Mouse (Mus musculus) hindbrain, embryonic 15.5 days (tissue): Measurements from ENCODE around the gene Erc2. TPM values are rescaled to one million over a fixed set of nuclear protein-coding genes. Genes with fewer than 3 reads are reported as not detected.

Experiments
- ATAC-seq: fragments of 200-750 bp; cut with Nextera tagmentation; 2 replicates; pipeline ENCODE4 v1.8.0; 2017; ENCODE audit warnings: low read depth, moderate number of reproducible peaks, moderate TSS enrichment; ENCODE audit not compliant: low FRiP score
- H3K27ac ChIP-seq: fragments of 300-500 bp; sonication (generic); replicated peaks from 2 replicates; pipeline ENCODE4 v1.5.1; 2015; ENCODE audit warnings: mild to moderate bottlenecking, inconsistent platforms
- H3K27me3 ChIP-seq: fragments of 300-500 bp; sonication (generic); 2 replicates; pipeline ENCODE4 v1.6.1; 2015; ENCODE audit warnings: control low read depth, inconsistent platforms
- H3K36me3 ChIP-seq: fragments of 300-500 bp; sonication (generic); 2 replicates; pipeline ENCODE4 v1.6.1; 2015; ENCODE audit warnings: control low read depth, inconsistent platforms
- H3K4me1 ChIP-seq: fragments of 300-500 bp; sonication (generic); replicated peaks from 2 replicates; pipeline ENCODE4 v1.6.1; 2015; ENCODE audit warnings: control low read depth, inconsistent platforms
- H3K4me2 ChIP-seq: fragments of 300-500 bp; sonication (generic); 2 replicates; pipeline ENCODE4 v1.6.1; 2015; ENCODE audit warnings: moderate library complexity, mild to moderate bottlenecking, inconsistent platforms
- H3K4me3 ChIP-seq: fragments of 300-500 bp; sonication (generic); 2 replicates; pipeline ENCODE4 v1.5.1; 2015; ENCODE audit warnings: mild to moderate bottlenecking, inconsistent platforms
- H3K9ac ChIP-seq: fragments of 300-500 bp; sonication (generic); 2 replicates; pipeline ENCODE4 v1.6.1; 2015; ENCODE audit warnings: inconsistent platforms
- H3K9me3 ChIP-seq: fragments of 300-500 bp; sonication (generic); 2 replicates; pipeline ENCODE4 v1.6.1; 2016; ENCODE audit warnings: control low read depth, inconsistent platforms
- WGBS: fragments of 180-500 bp; shearing (Covaris S2); methylation state at CpG from one replicate; pipeline ENCODE4 v1.1.7; 2015; 5-methylcytosine and 5-hydroxymethylcytosine counted together
- polyA plus RNA-seq: library from polyadenylated mRNA; unstranded; fragments of >200 nt; fragmentation: Nextera tagmentation; extraction: Ambion mirVana; gene quantifications from 2 replicates; pipeline ENCODE4 v1.2.1, GENCODE M21; 2015

The Erc2 gene
- polyA plus RNA-seq, 1 experiment from 2014 or later = 76.4 TPM

DNA sequence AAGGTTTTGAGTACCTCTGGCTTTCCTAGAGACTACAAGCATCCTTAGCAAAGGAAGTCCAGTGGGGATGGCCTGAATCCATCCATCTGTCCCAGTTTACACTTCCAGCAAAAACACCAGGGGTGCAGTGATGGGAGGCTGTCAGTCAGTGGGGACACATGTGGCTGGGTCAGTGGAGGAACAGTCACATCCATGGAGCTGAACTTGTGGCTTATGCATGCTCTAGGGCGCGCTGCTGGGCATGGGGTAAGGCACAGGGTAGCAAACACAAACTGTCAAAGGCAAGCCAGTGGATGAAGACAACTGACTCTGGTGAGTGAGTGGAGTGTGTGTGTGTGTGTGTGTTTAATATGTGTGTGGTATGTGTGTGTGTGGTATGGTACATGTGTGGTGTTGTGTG lies 881.0 kb downstream of the Erc2 start:
- peaks cover 6% of the 10 kb centered on the region for H3K27me3 ChIP-seq
- 69% methylated on average over 2 of the region's 2 CpGs for WGBS
- H3K4me3 ChIP-seq = no peak overlapping the region
- no peaks in the 10 kb centered on the region for H3K9me3 ChIP-seq
- no peaks in the 10 kb centered on the region for H3K36me3 ChIP-seq
- no peak for ATAC-seq
- 0 out of 2 replicates have a peak overlapping the region, but pooled peaks have one; percentile 90 for H3K4me2 ChIP-seq
- H3K27ac ChIP-seq = no peak overlapping the region
- peaks cover 35% of the 10 kb centered on the region for H3K4me1 ChIP-seq
- H3K9ac ChIP-seq = no peak overlapping the region

- H3K4me3 ChIP-seq = peak within 1 kb of the TSS; percentile 62
- ATAC-seq = peak; percentile 20; the same call in 1 of the 2 replicates
- H3K4me2 ChIP-seq = peak within 1 kb of the TSS; percentile 90
- 3% methylated on average over 47 of the region's 53 CpGs for WGBS
- peaks cover 45% of the 10 kb centered on the region for H3K4me1 ChIP-seq
- H3K27me3 ChIP-seq = peaks cover 6% of the 10 kb centered on the region
- no peaks in the 10 kb centered on the region for H3K36me3 ChIP-seq
- peak within 1 kb of the TSS; percentile 83 for H3K27ac ChIP-seq
- H3K9ac ChIP-seq = peak within 1 kb of the TSS; percentile 52
- H3K9me3 ChIP-seq = no peaks in the 10 kb centered on the region
These were observed 882.1 kb downstream of the Erc2 start, which contains the start of gene Wnt5a for GRCm38 (mm10) chr14:28504101-28505050. Gene Wnt5a, plus strand, starts transcription at chr14:28504750.

- Histone ChIP-seq H3K4me2 (peak overlapping the region; percentile 90), H3K9ac (peak overlapping the region; percentile 52), H3K27ac (peak overlapping the region; percentile 83), H3K9me3 (no peaks in the 10 kb centered on the region), H3K27me3 (peaks cover 7% of the 10 kb centered on the region), H3K36me3 (no peaks in the 10 kb centered on the region), H3K4me3 (peak overlapping the region; percentile 62), H3K4me1 (peaks cover 52% of the 10 kb centered on the region)
- peak; percentile 66 for ATAC-seq
- under 1% methylated on average over 22 of the region's 22 CpGs for WGBS
These were observed 882.9 kb downstream of the Erc2 start for GRCm38 (mm10) chr14:28505051-28505585.

- no peaks in the 10 kb centered on the region for H3K9me3 ChIP-seq
- no peaks in the 10 kb centered on the region for H3K36me3 ChIP-seq
- peak overlapping the region; percentile 90 for H3K4me2 ChIP-seq
- peaks cover 59% of the 10 kb centered on the region for H3K4me1 ChIP-seq
- under 1% methylated on average over 62 of the region's 62 CpGs for WGBS
- peak; percentile 52; the same call in 1 of the 2 replicates for ATAC-seq
- peak overlapping the region; percentile 83 for H3K27ac ChIP-seq
- peaks cover 11% of the 10 kb centered on the region for H3K27me3 ChIP-seq
- H3K9ac ChIP-seq = peak overlapping the region; percentile 52
- H3K4me3 ChIP-seq = peak overlapping the region; percentile 62
These were observed 883.6 kb downstream of the Erc2 start for GRCm38 (mm10) chr14:28505586-28506375.

DNA sequence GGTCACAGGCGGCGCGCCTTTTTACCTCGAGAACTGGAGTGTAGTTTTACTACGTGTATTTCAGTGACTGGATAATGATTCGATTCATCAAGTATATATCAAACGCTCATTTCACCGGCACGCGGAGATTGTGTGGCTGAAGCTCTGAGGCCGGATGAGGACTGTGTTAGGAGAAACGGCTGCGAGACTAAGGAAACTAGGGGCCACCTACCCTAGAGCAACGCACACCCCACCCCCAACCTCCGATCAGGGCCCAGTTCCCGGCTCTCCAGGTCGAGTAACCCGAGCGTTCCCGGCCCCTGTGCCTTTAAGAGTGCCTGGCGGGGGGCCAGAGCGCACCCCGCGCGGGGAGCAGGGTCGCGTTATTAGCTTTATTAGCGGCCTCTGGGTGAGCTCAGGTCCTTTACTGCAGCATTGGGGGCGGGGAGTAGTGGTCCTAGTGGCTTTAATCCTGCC lies 884.2 kb downstream of the Erc2 start:
- Histone ChIP-seq H3K4me2 (peak overlapping the region; percentile 90), H3K27ac (peak overlapping the region; percentile 83), H3K4me1 (peaks cover 65% of the 10 kb centered on the region), H3K27me3 (peaks cover 8% of the 10 kb centered on the region), H3K9ac (peak overlapping the region; percentile 52), H3K9me3 (no peaks in the 10 kb centered on the region), H3K4me3 (peak overlapping the region; percentile 62), H3K36me3 (no peaks in the 10 kb centered on the region)
- peak; percentile 43 for ATAC-seq
- WGBS = under 1% methylated on average over 29 of the region's 29 CpGs

GRCm38 (mm10) chr14:28507011-28507410 lies 884.8 kb downstream of the Erc2 start:
- Histone ChIP-seq H3K4me2 (peak overlapping the region; percentile 90), H3K4me3 (peak overlapping the region; percentile 62), H3K27me3 (peaks cover 8% of the 10 kb centered on the region), H3K4me1 (peaks cover 70% of the 10 kb centered on the region), H3K36me3 (no peaks in the 10 kb centered on the region), H3K9me3 (no peaks in the 10 kb centered on the region), H3K27ac (peak overlapping the region; percentile 83; the same call in 1 of the 2 replicates), H3K9ac (peak overlapping the region; percentile 52)
- under 1% methylated on average over 14 of the region's 15 CpGs for WGBS
- ATAC-seq = no peak

GRCm38 (mm10) chr14:28507471-28507870 lies 885.2 kb downstream of the Erc2 start:
- H3K9ac ChIP-seq = peak overlapping the region; percentile 52
- peak overlapping the region; percentile 90 for H3K4me2 ChIP-seq
- peaks cover 8% of the 10 kb centered on the region for H3K27me3 ChIP-seq
- H3K36me3 ChIP-seq = no peaks in the 10 kb centered on the region
- H3K9me3 ChIP-seq = no peaks in the 10 kb centered on the region
- H3K4me1 ChIP-seq = peaks cover 70% of the 10 kb centered on the region
- H3K27ac ChIP-seq = peak overlapping the region; percentile 83; the same call in 1 of the 2 replicates
- 2% methylated on average over 18 of the region's 18 CpGs for WGBS
- no peak for ATAC-seq
- peak overlapping the region; percentile 62 for H3K4me3 ChIP-seq

DNA sequence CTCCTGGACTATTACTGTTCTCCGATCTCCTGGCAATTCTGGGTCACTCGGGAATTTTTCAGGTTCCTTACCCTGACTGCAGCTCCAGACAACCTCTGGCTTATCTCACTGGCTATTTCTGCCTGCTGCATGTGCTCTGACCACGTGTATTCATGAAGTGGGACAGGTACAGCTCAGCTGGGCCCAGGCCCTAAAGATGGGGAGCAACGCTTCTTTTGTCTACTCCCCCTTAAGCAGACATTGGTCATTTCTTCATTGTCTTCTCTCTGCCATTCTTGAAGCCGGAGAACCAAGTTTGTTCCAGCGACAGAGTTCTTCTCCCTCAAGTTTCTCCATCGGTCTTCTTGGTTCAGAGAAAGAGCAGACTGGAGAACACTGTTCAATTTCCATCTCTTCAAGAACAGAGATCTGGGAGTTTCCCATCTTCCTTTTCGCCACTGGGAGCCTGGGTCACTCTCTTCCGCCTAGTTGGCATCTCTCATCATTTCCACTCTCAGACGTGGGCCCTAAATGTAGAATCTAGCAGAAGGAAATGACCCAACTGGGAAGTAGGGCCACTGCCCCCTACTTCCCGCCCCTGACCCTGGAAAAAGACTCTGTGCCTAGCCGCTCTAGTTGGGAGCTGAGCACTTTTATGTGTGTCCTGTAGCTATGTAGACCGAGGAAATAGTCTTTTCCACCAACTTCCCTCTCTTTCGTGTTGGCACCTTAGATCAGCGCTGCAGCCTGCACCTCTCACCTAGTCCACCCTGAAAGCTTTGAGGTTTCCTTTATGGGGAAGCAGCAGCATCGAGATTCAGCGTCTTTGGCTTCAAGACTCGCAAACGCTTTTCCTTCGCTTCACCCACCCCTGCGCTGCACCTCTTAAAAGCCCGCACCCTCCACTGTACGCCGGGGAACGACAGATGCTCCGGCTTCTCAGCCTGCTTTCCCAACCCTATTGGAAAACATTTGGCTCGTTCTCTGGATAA lies 886.3 kb downstream of the Erc2 start:
- no peaks in the 10 kb centered on the region for H3K36me3 ChIP-seq
- peak overlapping the region; percentile 71; the same call in 1 of the 2 replicates for H3K27ac ChIP-seq
- peaks cover 70% of the 10 kb centered on the region for H3K4me1 ChIP-seq
- H3K9me3 ChIP-seq = no peaks in the 10 kb centered on the region
- ATAC-seq = no peak
- H3K4me2 ChIP-seq = peak overlapping the region; percentile 90
- peaks cover 15% of the 10 kb centered on the region for H3K27me3 ChIP-seq
- 13% methylated on average over 27 of the region's 27 CpGs for WGBS
- peak overlapping the region; percentile 62 for H3K4me3 ChIP-seq
- H3K9ac ChIP-seq = peak overlapping the region; percentile 45

GRCm38 (mm10) chr14:28509441-28510340 lies 887.5 kb downstream of the Erc2 start:
- peak overlapping the region; percentile 71 for H3K27ac ChIP-seq
- under 1% methylated on average over 47 of the region's 47 CpGs for WGBS

More at GRCm38 (mm10) chr14:28509441-28510340, 887.5 kb downstream of the Erc2 start:
- H3K4me3 ChIP-seq = peak overlapping the region; percentile 62
- no peaks in the 10 kb centered on the region for H3K36me3 ChIP-seq
- H3K4me1 ChIP-seq = peaks cover 60% of the 10 kb centered on the region
- peak overlapping the region; percentile 45 for H3K9ac ChIP-seq
- peak overlapping the region; percentile 90 for H3K4me2 ChIP-seq
- peaks cover 16% of the 10 kb centered on the region for H3K27me3 ChIP-seq
- no peak; the same call in 1 of the 2 replicates for ATAC-seq
- H3K9me3 ChIP-seq = no peaks in the 10 kb centered on the region
